Mouse (Mus musculus): ENCODE measurements at regions not wholly inside any gene's neighbourhood (a gene's known extent, or its start where the extent isn't known, plus 50 kb on each side); places are given as distances from the start of the nearest gene placed in this dataset.

DNA sequence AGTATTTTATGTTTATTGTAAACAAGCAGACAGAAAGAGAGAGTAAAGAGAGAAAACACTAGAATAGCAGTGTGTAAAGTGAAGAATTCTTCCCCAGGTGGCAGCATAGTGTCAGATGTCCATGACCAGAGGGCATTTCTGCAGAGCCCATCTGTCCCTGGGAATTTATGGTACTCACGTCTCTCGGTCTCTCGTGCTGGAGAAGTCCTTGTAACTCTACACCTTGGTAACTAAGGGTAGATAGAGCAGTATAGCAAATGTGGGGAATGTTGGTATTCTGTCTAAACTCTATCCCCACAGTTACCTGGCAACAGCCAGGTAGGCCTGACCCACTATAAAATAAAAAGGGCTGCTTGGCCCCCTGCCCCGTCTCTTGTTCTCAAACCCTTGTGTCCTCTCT is 122.5 kb upstream of the Tsc22d1 start:
- no peak for TF ChIP-seq EP300 (IDR thresholded peaks at IDR 0.05; ENCODE audit: low read depth)
- TF ChIP-seq CTCF (IDR thresholded peaks at IDR 0.05; ENCODE audit: low read depth) = no peak
- H3K4me3 ChIP-seq (ENCODE audit: insufficient read depth in 1 of 2, low read depth in 2 of 2, low read length in 2 of 2) = no peak overlapping the region
- ATAC-seq (ENCODE audit: insufficient read depth) (no peak), DNase-seq (ENCODE audit: low read depth in 3 of 3, low spot score in 3 of 3) (no peak)
- no peaks in the 10 kb centered on the region for H3K27me3 ChIP-seq (ENCODE audit: control insufficient read depth, insufficient read depth, low read length)
- no peaks in the 10 kb centered on the region for H3K9me3 ChIP-seq (ENCODE audit: control insufficient read depth, low read length)
- no peak overlapping the region for H3K27ac ChIP-seq
- 27% methylated on average over 4 of the region's 4 CpGs for WGBS (ENCODE audit: insufficient replicate concordance)
- H3K4me1 ChIP-seq (replicated peaks; ENCODE audit: control insufficient read depth in 2 of 2, insufficient read depth in 2 of 2, low read length in 1 of 2) = no peaks in the 10 kb centered on the region
- no peaks in the 10 kb centered on the region for H3K36me3 ChIP-seq (replicated peaks; ENCODE audit: control insufficient read depth, insufficient read depth, low read depth)
- no peak overlapping the region for H3K9ac ChIP-seq (replicated peaks)
- H3K4me2 ChIP-seq (ENCODE audit: low read depth) = no peak overlapping the region

DNA sequence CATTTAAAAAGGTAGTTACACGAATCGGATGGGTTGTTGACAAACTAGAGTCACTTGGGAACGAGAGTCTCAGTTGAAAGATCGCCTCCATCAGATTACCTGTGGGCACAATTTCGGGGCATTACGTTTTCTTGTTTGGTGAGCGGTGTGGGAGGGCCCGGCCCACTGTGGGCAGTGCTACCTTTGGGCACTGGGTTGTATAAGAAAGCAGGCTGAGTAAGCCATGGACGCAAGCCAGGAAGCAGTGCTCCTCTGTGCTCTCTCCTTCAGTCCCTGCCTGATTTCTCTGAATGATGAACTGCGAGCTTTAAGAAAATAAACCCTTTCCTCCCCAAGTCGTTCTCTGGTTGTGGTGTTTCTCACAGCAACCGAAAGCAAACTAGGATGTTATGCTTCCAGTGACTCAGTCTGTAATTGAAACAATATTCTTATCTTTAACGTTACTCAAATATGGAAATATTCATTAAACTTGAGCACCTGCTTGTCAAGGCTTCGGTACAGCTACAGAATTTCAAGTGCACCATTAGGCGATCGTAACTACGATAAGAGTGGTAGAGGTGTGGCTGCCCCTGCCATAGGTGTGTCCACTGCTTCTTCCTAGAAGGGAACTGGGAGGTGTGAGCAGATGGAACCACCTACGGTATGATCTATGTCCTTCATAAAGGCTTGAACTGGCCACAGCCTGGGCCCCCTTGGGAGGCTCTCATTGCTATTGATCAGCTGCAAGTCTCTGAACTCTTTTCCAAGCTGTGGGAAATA is 119.2 kb upstream of the Tsc22d1 start:
- 66% methylated on average over 18 of the region's 18 CpGs for WGBS (ENCODE audit: insufficient replicate concordance)
- DNase-seq (ENCODE audit: low read depth in 3 of 3, low spot score in 3 of 3) (no peak), ATAC-seq (ENCODE audit: insufficient read depth) (no peak)
- Histone ChIP-seq H3K4me1 (replicated peaks; ENCODE audit: control insufficient read depth in 2 of 2, insufficient read depth in 2 of 2, low read length in 1 of 2) (no peaks in the 10 kb centered on the region), H3K27ac (no peak overlapping the region), H3K4me2 (ENCODE audit: low read depth) (no peak overlapping the region), H3K9me3 (ENCODE audit: control insufficient read depth, low read length) (no peaks in the 10 kb centered on the region), H3K27me3 (ENCODE audit: control insufficient read depth, insufficient read depth, low read length) (no peaks in the 10 kb centered on the region), H3K36me3 (replicated peaks; ENCODE audit: control insufficient read depth, insufficient read depth, low read depth) (no peaks in the 10 kb centered on the region), H3K9ac (replicated peaks) (no peak overlapping the region), H3K4me3 (ENCODE audit: insufficient read depth in 1 of 2, low read depth in 2 of 2, low read length in 2 of 2) (no peak overlapping the region)
- TF ChIP-seq EP300 (IDR thresholded peaks at IDR 0.05; ENCODE audit: low read depth) (no peak), CTCF (IDR thresholded peaks at IDR 0.05; ENCODE audit: low read depth) (no peak)

DNA sequence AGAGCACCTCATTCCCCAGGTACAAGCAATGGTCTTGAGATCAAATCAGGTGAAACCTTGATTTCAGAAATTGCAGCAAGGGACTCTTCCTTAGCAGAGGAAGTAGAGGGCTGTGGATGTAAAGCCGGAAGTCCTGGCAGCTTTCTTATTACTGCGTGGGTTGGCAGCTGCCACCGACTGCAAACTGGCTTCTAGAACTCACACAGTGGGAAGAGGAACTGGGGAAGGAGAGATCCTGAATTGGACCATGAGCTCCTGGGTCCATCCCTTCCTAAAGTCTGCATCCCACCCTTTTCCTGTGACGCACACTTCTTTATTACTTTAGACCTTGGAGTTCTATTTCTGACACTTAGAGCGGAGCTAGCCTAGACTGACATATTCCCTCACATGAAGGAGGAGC is 116.9 kb upstream of the Tsc22d1 start:
- ATAC-seq (ENCODE audit: insufficient read depth) (no peak), DNase-seq (ENCODE audit: low read depth in 3 of 3, low spot score in 3 of 3) (no peak)
- no peaks in the 10 kb centered on the region for H3K4me1 ChIP-seq (replicated peaks; ENCODE audit: control insufficient read depth in 2 of 2, insufficient read depth in 2 of 2, low read length in 1 of 2)
- H3K27me3 ChIP-seq (ENCODE audit: control insufficient read depth, insufficient read depth, low read length) = no peaks in the 10 kb centered on the region
- TF ChIP-seq EP300 (IDR thresholded peaks at IDR 0.05; ENCODE audit: low read depth) = no peak
- TF ChIP-seq CTCF (IDR thresholded peaks at IDR 0.05; ENCODE audit: low read depth) = no peak
- H3K27ac ChIP-seq = no peak overlapping the region
- no peak overlapping the region for H3K4me2 ChIP-seq (ENCODE audit: low read depth)
- H3K9ac ChIP-seq (replicated peaks) = no peak overlapping the region
- H3K9me3 ChIP-seq (ENCODE audit: control insufficient read depth, low read length) = no peaks in the 10 kb centered on the region
- 64% methylated on average over 5 of the region's 5 CpGs for WGBS (ENCODE audit: insufficient replicate concordance)
- no peaks in the 10 kb centered on the region for H3K36me3 ChIP-seq (replicated peaks; ENCODE audit: control insufficient read depth, insufficient read depth, low read depth)
- H3K4me3 ChIP-seq (ENCODE audit: insufficient read depth in 1 of 2, low read depth in 2 of 2, low read length in 2 of 2) = no peak overlapping the region

DNA sequence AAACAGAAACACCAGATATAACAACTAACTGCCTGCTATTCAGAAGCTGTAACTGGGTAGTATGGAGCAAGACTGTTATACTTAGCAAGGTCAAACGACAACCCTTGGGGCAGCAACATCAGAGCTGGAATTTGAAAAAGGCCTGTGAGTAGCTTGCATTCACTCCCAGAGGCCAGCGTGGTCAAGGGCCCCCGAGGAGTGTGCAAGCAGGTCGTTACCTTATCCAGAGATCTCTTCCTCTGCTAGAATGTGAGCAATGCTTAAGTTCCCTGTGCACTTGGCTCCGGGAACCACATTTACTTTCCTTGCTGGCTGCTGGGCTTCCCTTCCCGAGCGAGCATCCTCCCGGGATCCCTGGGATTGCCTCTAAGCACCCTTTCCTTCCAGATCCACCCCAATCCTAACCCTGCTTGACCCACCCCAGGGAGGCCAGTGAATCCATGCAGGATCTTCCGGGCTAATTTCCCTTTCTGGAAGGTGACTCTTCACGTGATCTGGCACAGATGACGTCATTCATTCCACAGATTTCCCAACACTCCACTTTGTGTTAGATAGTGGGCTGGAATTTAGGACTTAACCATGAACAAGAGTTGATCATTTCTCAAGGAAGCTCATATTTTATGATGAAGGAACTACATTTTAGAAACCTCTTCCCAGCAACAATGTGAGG is 112.3 kb upstream of the Tsc22d1 start:
- Histone ChIP-seq H3K27me3 (ENCODE audit: control insufficient read depth, insufficient read depth, low read length) (no peaks in the 10 kb centered on the region), H3K9me3 (ENCODE audit: control insufficient read depth, low read length) (no peaks in the 10 kb centered on the region), H3K36me3 (replicated peaks; ENCODE audit: control insufficient read depth, insufficient read depth, low read depth) (no peaks in the 10 kb centered on the region), H3K4me2 (ENCODE audit: low read depth) (no peak overlapping the region), H3K27ac (no peak overlapping the region), H3K4me1 (replicated peaks; ENCODE audit: control insufficient read depth in 2 of 2, insufficient read depth in 2 of 2, low read length in 1 of 2) (no peaks in the 10 kb centered on the region), H3K4me3 (ENCODE audit: insufficient read depth in 1 of 2, low read depth in 2 of 2, low read length in 2 of 2) (no peak overlapping the region), H3K9ac (replicated peaks) (no peak overlapping the region)
- DNase-seq (ENCODE audit: low read depth in 3 of 3, low spot score in 3 of 3) (no peak), ATAC-seq (ENCODE audit: insufficient read depth) (no peak)
- TF ChIP-seq CTCF (IDR thresholded peaks at IDR 0.05; ENCODE audit: low read depth) (no peak), EP300 (IDR thresholded peaks at IDR 0.05; ENCODE audit: low read depth) (no peak)
- 41% methylated on average over 11 of the region's 11 CpGs for WGBS (ENCODE audit: insufficient replicate concordance)

DNA sequence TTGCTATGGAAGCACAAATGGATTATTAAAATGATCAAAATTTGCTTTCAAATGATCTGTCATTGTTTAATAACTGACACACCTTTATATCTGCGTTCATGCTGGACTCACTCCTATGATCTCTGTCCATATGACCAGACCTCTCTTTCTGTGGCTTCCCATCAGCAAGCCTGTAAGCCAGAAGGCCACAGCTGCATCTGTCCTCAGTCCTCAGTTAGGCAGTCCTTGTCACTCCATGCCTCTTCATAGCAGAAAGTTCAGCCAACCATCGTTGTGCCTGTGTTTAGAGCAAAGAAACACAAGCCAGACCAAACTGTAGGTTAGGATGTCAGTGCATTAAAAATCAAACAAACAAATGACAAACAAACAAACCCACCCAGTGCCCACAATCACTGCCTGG is 107.2 kb upstream of the Tsc22d1 start:
- Histone ChIP-seq H3K4me1 (replicated peaks; ENCODE audit: control insufficient read depth in 2 of 2, insufficient read depth in 2 of 2, low read length in 1 of 2) (no peaks in the 10 kb centered on the region), H3K9ac (replicated peaks) (no peak overlapping the region), H3K27me3 (ENCODE audit: control insufficient read depth, insufficient read depth, low read length) (no peaks in the 10 kb centered on the region), H3K4me2 (ENCODE audit: low read depth) (no peak overlapping the region), H3K27ac (no peak overlapping the region), H3K9me3 (ENCODE audit: control insufficient read depth, low read length) (no peaks in the 10 kb centered on the region), H3K4me3 (ENCODE audit: insufficient read depth in 1 of 2, low read depth in 2 of 2, low read length in 2 of 2) (no peak overlapping the region), H3K36me3 (replicated peaks; ENCODE audit: control insufficient read depth, insufficient read depth, low read depth) (no peaks in the 10 kb centered on the region)
- WGBS (ENCODE audit: insufficient replicate concordance) = 44% methylated on average over 2 of the region's 2 CpGs
- no peak for TF ChIP-seq CTCF (IDR thresholded peaks at IDR 0.05; ENCODE audit: low read depth)
- no peak for TF ChIP-seq EP300 (IDR thresholded peaks at IDR 0.05; ENCODE audit: low read depth)
- DNase-seq (ENCODE audit: low read depth in 3 of 3, low spot score in 3 of 3) (no peak), ATAC-seq (ENCODE audit: insufficient read depth) (no peak)

Data from liver, embryonic 14.5 days (tissue).